Mouse (Mus musculus) heart, postnatal 0 days (tissue): ENCODE measurements at regions not wholly inside any gene's neighbourhood (a gene's known extent, or its start where the extent isn't known, plus 50 kb on each side); places are given as distances from the start of the nearest gene placed in this dataset.

ENCODE experiments used
- CTCF ChIP-seq: IDR thresholded peaks from 2 replicates; pipeline ENCODE4 v1.5.1; 2016; ENCODE audit warnings: antibody characterized with exemption, control low read depth, low read depth
- EP300 ChIP-seq: IDR thresholded peaks from 2 replicates; pipeline ENCODE4 v1.6.1; 2016; ENCODE audit warnings: antibody characterized with exemption, low read depth

- TF ChIP-seq CTCF = no peak
- TF ChIP-seq EP300 = no peak
Observed at GRCm38 (mm10) chr10:117451396-117452185, 71.8 kb upstream of the Cpsf6 start.
